Mouse (Mus musculus): ENCODE data around the gene Ccl28. TPM values are rescaled to one million over a fixed set of nuclear protein-coding genes. Genes with fewer than 3 reads are reported as not detected.

Ccl28 gene
- total and polyA plus RNA-seq, 3 experiments: 0.04 to 0.27 (median 0.11) TPM

DNA sequence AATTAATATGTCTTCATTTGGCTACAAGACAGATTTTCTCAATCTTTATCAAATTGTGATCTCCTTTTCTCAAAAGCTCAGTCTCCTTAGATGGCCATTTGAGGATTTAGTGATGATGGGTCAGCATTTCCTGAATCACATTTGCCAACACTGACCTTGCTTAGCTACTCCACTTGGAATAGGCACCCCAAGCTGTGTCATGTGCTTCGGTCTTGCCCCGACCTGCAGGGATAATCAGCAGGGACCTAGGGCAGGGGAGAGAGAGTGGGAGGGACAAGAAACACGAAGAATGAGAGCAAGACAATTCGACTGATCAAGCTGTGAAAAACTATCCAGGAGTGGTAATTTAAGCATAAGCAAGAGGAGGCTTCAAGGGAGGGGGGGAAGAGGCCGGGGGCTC lies 21.1 kb downstream of the Ccl28 start:
- no peak for DNase-seq (ENCODE audit: extremely low read depth)
- Histone ChIP-seq H3K4me2 (ENCODE audit: insufficient read depth, low read depth, poor library complexity, severe bottlenecking) (no peak overlapping the region), H3K27me3 (replicated peaks) (no peaks in the 10 kb centered on the region), H3K36me3 (replicated peaks in 1 of 2; ENCODE audit: control insufficient read depth in 1 of 2, insufficient read depth in 1 of 2, low read length in 1 of 2) (no peaks in the 10 kb centered on the region), H3K9ac (ENCODE audit: insufficient read depth, low read depth) (no peak overlapping the region), H3K9me3 (replicated peaks; ENCODE audit: low read length) (no peaks in the 10 kb centered on the region), H3K4me1 (ENCODE audit: control insufficient read depth in 1 of 2, insufficient read depth in 2 of 2) (peaks cover 0 to 6% of the 10 kb centered on the region in 2 experiments; a peak in 1 of 4 replicates), H3K79me2 (replicated peaks; ENCODE audit: control insufficient read depth, extremely low read depth, insufficient read depth, poor library complexity, severe bottlenecking) (no peaks in the 10 kb centered on the region), H3K27ac (ENCODE audit: insufficient read depth, low read depth) (no peak overlapping the region), H3K4me3 (replicated peaks in 1 of 3; ENCODE audit: low read depth in 2 of 3, low read length in 2 of 3, poor library complexity in 1 of 3) (no peak overlapping the region)
- TF ChIP-seq ELF1 (IDR thresholded peaks at IDR 0.05; ENCODE audit: low read depth, low read length) (no peak), UBTF (IDR thresholded peaks at IDR 0.05; ENCODE audit: low read depth, low read length) (no peak), CTCF (conservative IDR thresholded peaks at IDR 0.05 in 1 of 2, IDR thresholded peaks at IDR 0.05 in 1 of 2; ENCODE audit: low read depth in 2 of 2, low read length in 2 of 2) (no peak), MAFK (IDR thresholded peaks at IDR 0.05; ENCODE audit: insufficient replicate concordance, low read length) (no peak), GABPA (IDR thresholded peaks at IDR 0.05; ENCODE audit: insufficient replicate concordance, low read depth, low read length) (no peak), NRF1 (IDR thresholded peaks at IDR 0.05; ENCODE audit: low read depth, low read length) (no peak), POLR2AphosphoS2 (IDR thresholded peaks at IDR 0.05; ENCODE audit: low read depth, low read length) (no peak), USF2 (conservative IDR thresholded peaks at IDR 0.05; ENCODE audit: low read depth, low read length) (no peak), BHLHE40 (IDR thresholded peaks at IDR 0.05; ENCODE audit: low read depth, low read length) (no peak), RCOR1 (conservative IDR thresholded peaks at IDR 0.05; ENCODE audit: low read depth, low read length) (no peak), EP300 (IDR thresholded peaks at IDR 0.05; ENCODE audit: low read length) (no peak), NELFE (IDR thresholded peaks at IDR 0.05; ENCODE audit: low read depth, low read length) (no peak), JUND (conservative IDR thresholded peaks at IDR 0.05; ENCODE audit: low read depth, low read length) (no peak), SIN3A (IDR thresholded peaks at IDR 0.05; ENCODE audit: low read length) (no peak), ZKSCAN1 (IDR thresholded peaks at IDR 0.05; ENCODE audit: borderline replicate concordance, low read depth, low read length) (no peak), IRF4 (IDR thresholded peaks at IDR 0.05; ENCODE audit: low read depth, low read length) (no peak), MAX (IDR thresholded peaks at IDR 0.05; ENCODE audit: low read length) (no peak), CHD2 (IDR thresholded peaks at IDR 0.05; ENCODE audit: low read length) (no peak), ZNF384 (IDR thresholded peaks at IDR 0.05; ENCODE audit: low read depth, low read length) (no peak)
- dilution Hi-C loops (cut with MboI; ENCODE audit: extremely low pct_ligation_motif_present, extremely low pct_unique_long_range_greater_than_20kb, low sequenced_read_pairs) (no loop called here), in situ Hi-C loops (cut with MboI; ENCODE audit: low pct_ligation_motif_present, low pct_unique_long_range_greater_than_20kb, low sequenced_read_pairs) (no loop called here)

DNA sequence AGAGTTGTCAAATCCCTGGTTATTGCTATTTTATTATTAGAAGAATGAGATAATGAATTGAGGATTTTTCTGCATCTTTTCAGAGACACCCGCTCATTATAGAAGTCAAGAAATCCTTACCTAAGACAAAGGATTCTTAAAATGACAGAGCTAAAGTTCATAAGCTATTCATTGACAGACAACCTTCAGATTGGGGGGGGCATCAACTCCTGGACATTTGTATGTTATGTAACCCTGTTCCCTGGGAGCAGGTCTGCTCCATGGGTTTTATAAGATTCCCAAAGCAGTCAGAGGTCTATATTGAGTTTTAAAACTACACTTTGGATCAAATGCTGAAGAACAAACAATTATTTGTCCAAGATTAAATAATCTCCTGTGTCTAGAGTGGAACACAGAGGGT lies 22.9 kb downstream of the Ccl28 start:
- H3K27ac ChIP-seq (ENCODE audit: insufficient read depth, low read depth): no peak overlapping the region
- H3K36me3 ChIP-seq (replicated peaks in 1 of 2; ENCODE audit: control insufficient read depth in 1 of 2, insufficient read depth in 1 of 2, low read length in 1 of 2): no peaks in the 10 kb centered on the region
- in situ Hi-C loops (cut with MboI; ENCODE audit: low pct_ligation_motif_present, low pct_unique_long_range_greater_than_20kb, low sequenced_read_pairs): no loop called here
- H3K9me3 ChIP-seq (replicated peaks; ENCODE audit: low read length): no peaks in the 10 kb centered on the region
- no peaks in the 10 kb centered on the region for H3K27me3 ChIP-seq (replicated peaks)
- no peak overlapping the region for H3K4me2 ChIP-seq (ENCODE audit: insufficient read depth, low read depth, poor library complexity, severe bottlenecking)
- H3K79me2 ChIP-seq (replicated peaks; ENCODE audit: control insufficient read depth, extremely low read depth, insufficient read depth, poor library complexity, severe bottlenecking): no peaks in the 10 kb centered on the region
- dilution Hi-C loops (cut with MboI; ENCODE audit: extremely low pct_ligation_motif_present, extremely low pct_unique_long_range_greater_than_20kb, low sequenced_read_pairs): no loop called here
- no peak for DNase-seq (ENCODE audit: extremely low read depth)
- TF ChIP-seq MAX (IDR thresholded peaks at IDR 0.05; ENCODE audit: low read length) (no peak), EP300 (IDR thresholded peaks at IDR 0.05; ENCODE audit: low read length) (no peak), MYC (IDR thresholded peaks at IDR 0.05; ENCODE audit: low read depth, low read length) (no peak), CHD2 (IDR thresholded peaks at IDR 0.05; ENCODE audit: low read length) (no peak), TBP (conservative IDR thresholded peaks at IDR 0.05; ENCODE audit: low read depth, low read length) (no peak), RCOR1 (conservative IDR thresholded peaks at IDR 0.05; ENCODE audit: low read depth, low read length) (no peak)
- no peak overlapping the region for H3K9ac ChIP-seq (ENCODE audit: insufficient read depth, low read depth)
- no peaks in the 10 kb centered on the region for H3K4me1 ChIP-seq (ENCODE audit: control insufficient read depth in 1 of 2, insufficient read depth in 2 of 2)
- H3K4me3 ChIP-seq (replicated peaks in 1 of 3; ENCODE audit: low read depth in 2 of 3, low read length in 2 of 3, poor library complexity in 1 of 3): no peak overlapping the region

Measured in CH12.LX (cell line).